Mouse (Mus musculus) stomach, postnatal 0 days (tissue): ENCODE results near the gene Smad9.

Source experiments
- CTCF ChIP-seq: IDR thresholded peaks from 2 replicates; pipeline ENCODE4 v1.5.1; 2016; ENCODE audit warnings: antibody characterized with exemption, low read depth, mild to moderate bottlenecking, moderate library complexity
- EP300 ChIP-seq: optimal IDR thresholded peaks from 2 replicates; pipeline ENCODE3; 2016; ENCODE audit warnings: antibody characterized with exemption

DNA sequence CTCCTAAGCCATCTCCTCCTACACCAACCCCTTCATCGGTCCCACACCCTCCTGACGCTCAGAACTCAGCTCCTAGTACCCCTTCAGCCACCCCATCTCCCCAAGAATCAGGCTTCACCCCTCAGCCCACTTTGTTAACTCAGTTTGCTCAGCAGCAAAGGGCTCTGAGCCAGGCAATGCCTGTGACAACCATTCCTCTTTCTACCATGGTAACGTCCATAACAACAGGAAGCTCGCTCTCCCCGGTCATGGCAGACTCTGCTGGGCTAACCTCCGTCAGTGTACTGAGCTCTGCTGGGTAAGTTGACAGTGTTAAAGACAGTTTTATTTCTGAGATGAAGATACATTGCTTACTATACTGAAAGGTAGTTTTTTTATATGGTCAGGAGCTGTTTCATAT, 38.0 kb upstream of the Smad9 start:
- TF ChIP-seq CTCF (no peak), EP300 (no peak)
